Mouse (Mus musculus) mesoderm, embryonic 11.5 days (tissue): ENCODE measurements around the gene Cacnb4.

Source experiments
- DNase-seq: peaks from one replicate; pipeline ENCODE4 v3.0.0-alpha.2; 2012; ENCODE audit warnings: low read depth, low spot score

Cacnb4 gene

GRCm38 (mm10) chr2:52470044-52470560, 206.5 kb downstream of the Cacnb4 start:
- no peak for DNase-seq

GRCm38 (mm10) chr2:52467629-52468028, 209.0 kb downstream of the Cacnb4 start:
- DNase-seq: no peak

DNA sequence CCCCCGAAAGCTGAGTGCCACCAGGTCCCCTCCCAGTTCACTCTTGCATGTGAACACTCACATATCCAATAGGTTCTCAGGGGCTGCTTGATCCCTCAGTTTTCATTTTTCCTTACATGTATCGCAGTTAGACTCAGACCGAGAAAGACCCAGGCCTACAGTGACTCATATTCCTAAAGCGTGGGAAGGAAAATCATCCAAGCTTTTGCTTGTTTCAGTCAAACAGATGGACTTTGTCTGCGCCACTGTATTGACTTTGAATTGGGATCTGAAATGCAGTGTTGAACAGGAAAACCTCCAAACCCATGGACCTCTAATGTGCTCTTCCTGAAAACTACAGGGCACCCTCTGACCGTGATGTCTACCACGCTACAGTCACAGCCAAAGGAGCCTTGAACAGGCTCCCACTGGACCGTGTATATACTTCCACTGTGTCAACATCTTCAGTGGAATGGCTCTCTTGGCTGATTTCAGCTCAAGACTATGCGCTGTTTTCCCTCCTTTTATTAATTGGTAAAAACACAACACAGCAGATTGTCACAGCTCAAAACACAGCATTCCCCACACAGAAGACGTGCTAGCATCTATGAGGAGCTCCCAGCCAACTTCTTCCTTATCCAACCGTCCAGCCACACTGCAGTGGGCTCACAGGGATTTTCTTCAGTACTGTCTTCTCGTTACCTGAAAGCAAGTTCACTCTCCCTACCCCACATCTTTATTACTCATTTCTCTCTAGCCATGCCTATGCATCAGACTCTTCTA, 215.2 kb downstream of the Cacnb4 start:
- no peak for DNase-seq

- no peak for DNase-seq
Measured at GRCm38 (mm10) chr2:52455606-52456479, 220.8 kb downstream of the Cacnb4 start.

- DNase-seq: no peak
Measured at GRCm38 (mm10) chr2:52449818-52450217, 226.8 kb downstream of the Cacnb4 start.

DNA sequence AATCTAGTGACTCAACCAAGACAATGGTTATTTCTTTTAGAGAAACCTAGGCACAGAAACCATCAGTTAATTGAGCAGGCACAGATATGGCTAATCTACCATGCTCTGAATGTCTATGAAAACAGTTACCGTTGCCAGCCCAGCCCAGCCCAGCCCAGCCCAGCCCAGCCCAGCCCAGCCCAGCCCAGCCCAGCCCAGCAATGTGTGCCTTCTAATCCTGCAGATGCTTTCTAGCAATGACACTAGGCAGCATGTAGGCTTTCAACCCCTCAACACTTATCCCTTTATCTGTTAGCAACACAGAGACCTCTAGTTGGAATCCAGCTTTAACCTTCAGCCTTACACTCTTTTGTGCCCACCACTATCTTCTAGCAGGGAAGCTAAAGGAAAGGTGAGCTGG, 227.7 kb downstream of the Cacnb4 start:
- DNase-seq: no peak

DNA sequence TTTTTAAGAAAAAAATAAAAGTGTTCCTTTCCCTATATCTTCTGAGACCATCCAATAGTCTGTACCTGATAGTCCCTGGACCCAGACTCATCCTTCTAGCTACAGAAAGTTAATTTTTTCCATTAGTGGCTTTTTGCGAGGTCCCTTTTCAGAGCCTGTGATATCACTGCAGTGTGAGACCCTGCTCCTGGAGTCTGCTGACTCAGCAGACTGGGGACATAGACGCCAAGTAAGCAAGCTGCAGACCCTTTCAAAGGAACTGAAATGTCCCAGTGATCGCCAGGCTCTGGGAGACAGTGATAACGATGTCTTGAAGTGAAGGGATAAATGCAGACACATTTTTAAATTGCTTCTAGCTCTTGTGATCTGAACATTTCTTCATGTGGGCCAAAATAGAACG, 230.0 kb downstream of the Cacnb4 start:
- no peak for DNase-seq

- no peak for DNase-seq
Measured at GRCm38 (mm10) chr2:52442125-52442524, 234.5 kb downstream of the Cacnb4 start.

- DNase-seq: no peak
Measured at GRCm38 (mm10) chr2:52440420-52441015, 236.1 kb downstream of the Cacnb4 start.

GRCm38 (mm10) chr2:52438437-52438836, 238.2 kb downstream of the Cacnb4 start:
- no peak for DNase-seq

GRCm38 (mm10) chr2:52438013-52438412, 238.6 kb downstream of the Cacnb4 start:
- no peak for DNase-seq

DNA sequence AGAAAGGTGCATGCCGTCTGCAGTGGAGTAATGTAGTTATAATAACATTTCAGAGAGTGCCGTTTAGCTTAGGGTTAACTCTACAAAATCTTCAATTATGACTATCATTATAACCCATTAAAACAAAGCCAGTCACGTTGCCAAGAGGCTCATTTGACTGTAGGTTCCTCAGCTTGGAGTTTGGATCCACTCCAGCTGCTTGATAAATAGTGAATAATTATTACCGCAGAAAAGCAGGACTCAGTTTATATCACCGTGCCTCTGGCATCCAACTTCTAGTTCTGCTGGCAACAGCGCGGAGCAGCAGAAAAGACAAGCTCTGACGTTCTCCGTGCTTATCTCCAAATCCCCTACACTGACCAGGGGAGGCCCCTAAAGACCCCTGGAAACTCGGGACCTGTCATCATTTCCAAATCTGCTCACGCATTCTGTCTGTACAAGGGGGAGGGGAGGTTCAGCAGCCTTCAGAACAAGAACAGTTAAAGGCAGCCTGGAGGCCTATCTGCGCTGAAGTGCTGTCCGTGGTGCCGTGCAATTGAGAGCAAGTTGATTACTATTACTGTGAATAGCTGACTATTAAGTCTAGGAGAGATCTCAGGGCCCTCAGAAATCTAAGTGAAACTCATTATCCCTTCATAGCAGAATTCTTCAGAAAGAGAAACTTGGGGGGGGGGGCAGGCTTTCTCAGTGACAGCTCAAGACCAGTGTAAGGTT, 240.6 kb downstream of the Cacnb4 start:
- DNase-seq: no peak

GRCm38 (mm10) chr2:52433365-52433764, 243.3 kb downstream of the Cacnb4 start:
- DNase-seq: no peak

DNA sequence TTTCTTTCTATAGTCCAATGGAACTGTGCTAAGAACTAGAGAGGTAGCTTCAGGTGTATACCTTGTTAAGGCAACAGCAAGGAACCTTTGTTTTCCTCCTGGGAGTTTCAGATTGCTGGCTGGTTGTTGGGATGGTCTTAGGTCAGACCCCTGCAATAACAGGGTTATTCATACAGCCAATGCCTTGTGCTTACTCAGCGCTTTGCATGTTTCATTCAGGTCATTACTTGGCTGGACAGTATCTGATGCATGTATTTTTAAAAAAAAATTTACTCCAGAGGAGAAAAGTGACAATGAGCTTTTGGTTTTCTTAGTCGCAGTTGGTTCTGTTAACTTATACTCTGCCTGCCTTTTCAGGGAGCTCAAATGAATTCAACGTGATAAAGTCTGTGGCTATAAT, 249.2 kb downstream of the Cacnb4 start:
- DNase-seq: no peak

GRCm38 (mm10) chr2:52426041-52426440, 250.6 kb downstream of the Cacnb4 start:
- no peak for DNase-seq

DNA sequence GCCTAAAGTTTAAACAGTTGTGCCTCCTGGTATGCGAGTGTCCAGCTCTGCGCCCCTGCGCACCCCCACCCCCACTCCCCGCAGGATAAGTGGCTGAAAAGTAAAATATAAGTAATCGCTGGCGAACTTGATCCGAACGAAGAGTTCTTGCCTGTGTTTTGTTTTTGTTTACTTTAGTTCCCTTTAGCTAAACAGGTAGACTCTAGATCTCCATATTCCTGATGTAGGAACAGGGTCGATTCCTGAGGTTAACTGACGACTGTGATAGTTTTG, 251.2 kb downstream of the Cacnb4 start:
- no peak for DNase-seq

DNA sequence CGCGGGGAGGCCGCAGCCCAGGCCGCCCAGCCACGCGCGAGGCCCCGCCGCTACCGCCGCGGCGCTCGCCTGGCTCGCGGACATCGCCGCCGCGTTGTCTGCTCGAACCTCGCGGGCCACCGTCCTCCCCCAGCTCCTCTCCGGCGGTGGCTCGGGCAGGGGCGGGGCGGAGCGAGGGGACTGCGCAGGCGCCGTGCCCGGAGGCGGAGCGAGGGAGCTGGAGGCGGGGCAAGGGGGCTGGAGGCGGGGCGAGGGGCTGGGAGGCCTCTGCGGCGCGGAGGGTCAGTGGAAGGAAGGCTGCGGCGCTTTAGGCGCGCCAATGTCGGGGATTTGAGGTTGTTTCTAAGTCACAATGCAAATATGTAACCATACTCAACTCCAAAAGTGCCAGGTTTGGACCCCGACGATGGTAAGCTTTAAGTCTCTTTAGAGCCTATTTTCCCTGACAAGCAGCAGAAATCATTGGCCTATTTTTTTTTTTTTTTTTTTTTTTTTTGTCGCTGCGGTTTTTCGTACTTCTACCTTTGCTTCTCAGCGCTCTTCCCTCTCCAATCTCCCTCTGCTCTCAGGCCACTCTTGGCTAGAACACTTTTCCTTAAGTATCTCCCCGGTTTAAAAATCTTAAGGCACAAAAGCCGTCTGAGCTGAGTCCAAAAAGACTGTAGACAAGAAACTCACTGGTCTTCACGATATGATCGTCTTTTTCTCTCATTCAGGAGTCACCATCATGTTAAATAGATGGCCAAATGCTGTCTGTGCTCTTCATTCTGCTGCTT, 251.7 kb downstream of the Cacnb4 start, which contains the start of gene Arl5a:
Arl5a (minus strand) TSS at position 155 of the 776 bp plus-strand sequence.
- DNase-seq: peak; percentile 94

DNA sequence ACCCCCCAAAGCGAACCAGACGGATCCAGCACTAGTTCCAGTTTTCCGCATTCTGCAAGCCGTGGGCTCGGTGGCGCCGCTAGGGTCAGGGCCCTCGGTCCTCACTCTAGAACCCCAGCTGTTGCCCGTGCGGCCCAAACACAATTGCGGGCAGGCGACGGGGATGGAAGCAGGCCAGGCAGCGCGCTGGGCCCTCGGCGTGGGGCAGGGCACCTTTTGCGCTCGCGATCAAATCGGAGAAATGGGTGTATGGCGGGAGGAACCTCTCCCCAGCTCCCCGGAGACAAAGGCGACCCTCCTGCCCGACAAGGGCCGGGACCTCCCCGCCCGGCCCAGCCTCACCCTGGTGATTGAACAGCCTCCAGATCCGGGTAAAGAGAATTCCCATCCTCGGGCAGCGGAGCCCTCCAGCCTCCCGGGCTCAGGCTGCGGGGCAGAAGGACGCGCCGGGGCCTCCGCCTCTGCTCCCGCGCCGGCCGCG, 252.3 kb downstream of the Cacnb4 start:
- DNase-seq: peak; percentile 61

- DNase-seq: no peak
Measured at GRCm38 (mm10) chr2:52423611-52424247, 252.9 kb downstream of the Cacnb4 start.
